Mouse (Mus musculus) lung, postnatal 0 days (tissue): ENCODE results near the gene Pigf.

ENCODE experiments used
- CTCF ChIP-seq: IDR thresholded peaks from 2 replicates; pipeline ENCODE4 v1.5.1; 2016; ENCODE audit warnings: antibody characterized with exemption, mild to moderate bottlenecking
- EP300 ChIP-seq: IDR thresholded peaks from 2 replicates; pipeline ENCODE4 v1.6.1; 2016; ENCODE audit warnings: antibody characterized with exemption, mild to moderate bottlenecking, control low read depth

- TF ChIP-seq CTCF = no peak
- TF ChIP-seq EP300 = no peak
These were observed 52.1 kb downstream of the Pigf start for GRCm38 (mm10) chr17:86973097-86973496.
